13 mouse cellular contexts compared by ENCODE assay signal in genomic region chr7:125812721-125813120, GRCm38 (mm10).
"Had no signal": no experiment of that assay in that cellular context is flagged by ENCODE, and none has a peak within 500 bp of the region (broad histone marks: within the 10 kb centered on the region; RNA-seq: fewer than 3 reads in every experiment).

No protein-coding gene starts in this region.

- DNase-seq: cerebellum, postnatal 10 days; cerebellum, postnatal 14 days; cerebellum, postnatal 25 days; cerebellum, postnatal 36 days; embryo, embryonic 11 days; forebrain, postnatal 0 days; gastrocnemius, adult 2 months; gastrocnemius, postnatal 10 days; gastrocnemius, postnatal 14 days; gastrocnemius, postnatal 25 days; gastrocnemius, postnatal 36 days; heart, adult 18-20 months; heart, adult 2 months had no signal
